Mouse (Mus musculus) heart, postnatal 10 days (tissue): Measurements from ENCODE around the gene Dand5. TPM values are rescaled to one million over a fixed set of nuclear protein-coding genes. Genes with fewer than 3 reads are reported as not detected.
A peak's percentile ranks its signal among the peaks of the same experiment; 100 is the strongest.
"Not testable (repeated sequence)": the region's sequence is repeated elsewhere in the genome, so short reads cannot be mapped to it uniquely, and the experiment has no call there.

Source experiments
- DNase-seq, 2 experiments: peaks; one replicate each; pipeline ENCODE4 v3.0.0; 2021
- intact Hi-C: fragments of 180-260 bp; cut with DNase I; formaldehyde crosslinking; loops from one replicate; pipeline ENCODE4 v1.15.1; 2025
- total RNA-seq, 2 experiments: library from RNA; stranded (reverse); gene quantifications; 2 replicates each; pipeline ENCODE4 v1.2.3; 2021

Gene Dand5
- total RNA-seq, 2 experiments from 2014 or later = 3.1 to 3.8 TPM

- intact Hi-C loops = no loop called here
- peak; percentile 72 to 77 for DNase-seq
Observed at GRCm38 (mm10) chr8:84834866-84835855, 12.5 kb upstream of the Dand5 start.

- intact Hi-C loops = no loop called here
- DNase-seq = no peak
Observed at GRCm38 (mm10) chr8:84834002-84834865, 11.6 kb upstream of the Dand5 start.

GRCm38 (mm10) chr8:84832759-84833742 lies 10.4 kb upstream of the Dand5 start:
- intact Hi-C loops = no loop called here
- no peak for DNase-seq

GRCm38 (mm10) chr8:84832034-84832717 lies 9.6 kb upstream of the Dand5 start:
- intact Hi-C loops = no loop called here
- DNase-seq = peak; percentile 86 to 87

- peak; percentile 40 to 57 for DNase-seq
- intact Hi-C loops = no loop called here
Observed at GRCm38 (mm10) chr8:84831490-84831889, 8.9 kb upstream of the Dand5 start, which contains the start of gene Gadd45gip1. TSS of gene Gadd45gip1 (plus strand) at chr8:84831522.

GRCm38 (mm10) chr8:84826518-84826917 lies 3.9 kb upstream of the Dand5 start:
- intact Hi-C loops, DNase-seq: not testable (repeated sequence)

GRCm38 (mm10) chr8:84825636-84826035 lies 3.0 kb upstream of the Dand5 start:
- no peak for DNase-seq
- intact Hi-C loops = no loop called here

GRCm38 (mm10) chr8:84823653-84824052 lies 1.0 kb upstream of the Dand5 start:
- DNase-seq = peak; percentile 66 to 67
- intact Hi-C loops = no loop called here

GRCm38 (mm10) chr8:84816117-84816516 lies 6.5 kb downstream of the Dand5 start:
- no peak for DNase-seq
- intact Hi-C loops = no loop called here

GRCm38 (mm10) chr8:84815547-84815946 lies 7.1 kb downstream of the Dand5 start:
- DNase-seq = peak; percentile 97 to 100
- intact Hi-C loops = loop anchor here (1.0 to 2.0 kb wide), 2 partner anchors 106 to 223 kb away; no protein-coding TSS in a partner anchor

GRCm38 (mm10) chr8:84814555-84815441 lies 7.8 kb downstream of the Dand5 start:
- intact Hi-C loops = loop anchor here (1.0 to 5.0 kb wide), 3 partner anchors 105 to 452 kb away; no protein-coding TSS in a partner anchor
- DNase-seq = no peak

- intact Hi-C loops = loop anchor here (2.0 to 5.0 kb wide), 2 partner anchors 221 to 452 kb away; no protein-coding TSS in a partner anchor
- no peak for DNase-seq
Observed at GRCm38 (mm10) chr8:84814240-84814554, 8.4 kb downstream of the Dand5 start.

- DNase-seq = no peak
- intact Hi-C loops = loop anchor here (2.0 to 5.0 kb wide), 4 partner anchors 115 to 452 kb away; no protein-coding TSS in a partner anchor
Observed at GRCm38 (mm10) chr8:84813830-84814229, 8.8 kb downstream of the Dand5 start.

GRCm38 (mm10) chr8:84813059-84813458 lies 9.6 kb downstream of the Dand5 start:
- intact Hi-C loops = loop anchor here (2.0 to 5.0 kb wide), 3 partner anchors 114 to 451 kb away; no protein-coding TSS in a partner anchor
- peak; percentile 86 to 92 for DNase-seq

- DNase-seq = no peak
- intact Hi-C loops = loop anchor here (1.0 to 5.0 kb wide), 3 partner anchors 74 to 449 kb away; no protein-coding TSS in a partner anchor
Observed at GRCm38 (mm10) chr8:84811303-84811702, 11.3 kb downstream of the Dand5 start.

GRCm38 (mm10) chr8:84810896-84811295 lies 11.7 kb downstream of the Dand5 start:
- peak; percentile 93 to 97 for DNase-seq
- intact Hi-C loops = loop anchor here (1.0 to 5.0 kb wide), 4 partner anchors 52 to 449 kb away; no protein-coding TSS in a partner anchor

GRCm38 (mm10) chr8:84809941-84810280 lies 12.7 kb downstream of the Dand5 start:
- intact Hi-C loops = loop anchor here (1.0 to 5.0 kb wide), 2 partner anchors 51 to 448 kb away; no protein-coding TSS in a partner anchor
- no peak for DNase-seq
